Mouse (Mus musculus): ENCODE measurements at regions not wholly inside any gene's neighbourhood (a gene's known extent, or its start where the extent isn't known, plus 50 kb on each side); places are given as distances from the start of the nearest gene placed in this dataset.

GRCm38 (mm10) chr6:31011407-31012020 is 52.6 kb upstream of the Klf14 start:
- TF ChIP-seq USF1 (IDR thresholded peaks at IDR 0.05; ENCODE audit: low read depth), result no peak
- TF ChIP-seq CTCF (IDR thresholded peaks at IDR 0.05; ENCODE audit: control insufficient read depth, insufficient read depth, insufficient read length), result no peak

Measured in C2C12 (cell line).